Mouse (Mus musculus): ENCODE data around the gene Mapk10. TPM values are rescaled to one million over a fixed set of nuclear protein-coding genes. Genes with fewer than 3 reads are reported as not detected.
"Not testable (repeated sequence)": the region's sequence is repeated elsewhere in the genome, so short reads cannot be mapped to it uniquely, and the experiment has no call there.

Mapk10 gene
- polyA plus RNA-seq, 1 experiment from 2014 or later, result 0.38 TPM

- WGBS, result 70% methylated on average over 6 of the region's 6 CpGs
Observed at GRCm38 (mm10) chr5:102899680-102900215, 311.4 kb downstream of the Mapk10 start.

GRCm38 (mm10) chr5:102898301-102898700, 312.8 kb downstream of the Mapk10 start:
- H3K9me3 ChIP-seq (ENCODE audit: control insufficient read depth, low read length), result no peaks in the 10 kb centered on the region
- H3K4me2 ChIP-seq (replicated peaks; ENCODE audit: low read depth, low read length), result no peak overlapping the region
- WGBS, result 88% methylated on average over 4 of the region's 4 CpGs
- H3K9ac ChIP-seq (ENCODE audit: low read depth, low read length), result no peak overlapping the region
- no peaks in the 10 kb centered on the region for H3K27me3 ChIP-seq (ENCODE audit: control insufficient read depth, insufficient read depth, low read length)
- 0 out of 2 replicates have a peak, but pooled peaks cover 2% of the 10 kb centered on the region for H3K4me1 ChIP-seq (ENCODE audit: control insufficient read depth, insufficient read depth, low read length)
- H3K27ac ChIP-seq (ENCODE audit: low read depth, low read length), result no peak overlapping the region
- no peaks in the 10 kb centered on the region; the same call in 1 of the 2 replicates for H3K36me3 ChIP-seq (ENCODE audit: control insufficient read depth, insufficient read depth, low read length)
- H3K4me3 ChIP-seq (ENCODE audit: low read length), result no peak overlapping the region
- ATAC-seq (ENCODE audit: low FRiP score, low TSS enrichment), result no peak

More at GRCm38 (mm10) chr5:102899680-102900215, 311.4 kb downstream of the Mapk10 start:
- Histone ChIP-seq H3K36me3 (ENCODE audit: control insufficient read depth, insufficient read depth, low read length) (no peaks in the 10 kb centered on the region; the same call in 1 of the 2 replicates), H3K27me3 (ENCODE audit: control insufficient read depth, insufficient read depth, low read length) (no peaks in the 10 kb centered on the region), H3K4me3 (ENCODE audit: low read length) (no peak overlapping the region), H3K27ac (ENCODE audit: low read depth, low read length) (no peak overlapping the region), H3K9me3 (ENCODE audit: control insufficient read depth, low read length) (no peaks in the 10 kb centered on the region), H3K4me1 (ENCODE audit: control insufficient read depth, insufficient read depth, low read length) (0 out of 2 replicates have a peak, but pooled peaks cover 2% of the 10 kb centered on the region), H3K4me2 (replicated peaks; ENCODE audit: low read depth, low read length) (no peak overlapping the region), H3K9ac (ENCODE audit: low read depth, low read length) (no peak overlapping the region)
- no peak for ATAC-seq (ENCODE audit: low FRiP score, low TSS enrichment)

GRCm38 (mm10) chr5:102892226-102892625, 318.9 kb downstream of the Mapk10 start:
- 97% methylated on average over 11 of the region's 11 CpGs for WGBS
- Histone ChIP-seq H3K9ac (ENCODE audit: low read depth, low read length) (no peak overlapping the region), H3K27ac (ENCODE audit: low read depth, low read length) (no peak overlapping the region), H3K4me3 (ENCODE audit: low read length) (no peak overlapping the region), H3K27me3 (ENCODE audit: control insufficient read depth, insufficient read depth, low read length) (no peaks in the 10 kb centered on the region), H3K36me3 (ENCODE audit: control insufficient read depth, insufficient read depth, low read length) (peaks cover 14% of the 10 kb centered on the region), H3K4me1 (ENCODE audit: control insufficient read depth, insufficient read depth, low read length) (no peaks in the 10 kb centered on the region), H3K9me3 (ENCODE audit: control insufficient read depth, low read length) (no peaks in the 10 kb centered on the region), H3K4me2 (replicated peaks; ENCODE audit: low read depth, low read length) (no peak overlapping the region)
- no peak for ATAC-seq (ENCODE audit: low FRiP score, low TSS enrichment)

GRCm38 (mm10) chr5:102889163-102889488, 322.0 kb downstream of the Mapk10 start:
- 79% methylated on average over 2 of the region's 2 CpGs for WGBS
- Histone ChIP-seq H3K9ac (ENCODE audit: low read depth, low read length) (no peak overlapping the region), H3K4me1 (ENCODE audit: control insufficient read depth, insufficient read depth, low read length) (no peaks in the 10 kb centered on the region), H3K4me2 (replicated peaks; ENCODE audit: low read depth, low read length) (no peak overlapping the region), H3K9me3 (ENCODE audit: control insufficient read depth, low read length) (no peaks in the 10 kb centered on the region), H3K4me3 (ENCODE audit: low read length) (no peak overlapping the region), H3K27me3 (ENCODE audit: control insufficient read depth, insufficient read depth, low read length) (no peaks in the 10 kb centered on the region), H3K36me3 (ENCODE audit: control insufficient read depth, insufficient read depth, low read length) (peaks cover 14% of the 10 kb centered on the region), H3K27ac (ENCODE audit: low read depth, low read length) (no peak overlapping the region)
- ATAC-seq (ENCODE audit: low FRiP score, low TSS enrichment), result no peak

GRCm38 (mm10) chr5:102888482-102889162, 322.5 kb downstream of the Mapk10 start:
- Histone ChIP-seq H3K36me3 (ENCODE audit: control insufficient read depth, insufficient read depth, low read length) (peaks cover 14% of the 10 kb centered on the region), H3K27me3 (ENCODE audit: control insufficient read depth, insufficient read depth, low read length) (no peaks in the 10 kb centered on the region), H3K4me1 (ENCODE audit: control insufficient read depth, insufficient read depth, low read length) (no peaks in the 10 kb centered on the region), H3K9me3 (ENCODE audit: control insufficient read depth, low read length) (no peaks in the 10 kb centered on the region), H3K27ac (ENCODE audit: low read depth, low read length) (no peak overlapping the region), H3K4me2 (replicated peaks; ENCODE audit: low read depth, low read length) (no peak overlapping the region), H3K4me3 (ENCODE audit: low read length) (no peak overlapping the region), H3K9ac (ENCODE audit: low read depth, low read length) (no peak overlapping the region)
- ATAC-seq (ENCODE audit: low FRiP score, low TSS enrichment), result no peak
- 59% methylated on average over 14 of the region's 14 CpGs for WGBS

- no peaks in the 10 kb centered on the region for H3K9me3 ChIP-seq (ENCODE audit: control insufficient read depth, low read length)
- no peak overlapping the region for H3K9ac ChIP-seq (ENCODE audit: low read depth, low read length)
- WGBS, result 71% methylated on average over 16 of the region's 16 CpGs
- ATAC-seq (ENCODE audit: low FRiP score, low TSS enrichment), result no peak
- no peak overlapping the region for H3K27ac ChIP-seq (ENCODE audit: low read depth, low read length)
- no peaks in the 10 kb centered on the region for H3K27me3 ChIP-seq (ENCODE audit: control insufficient read depth, insufficient read depth, low read length)
- no peak overlapping the region for H3K4me3 ChIP-seq (ENCODE audit: low read length)
- no peaks in the 10 kb centered on the region for H3K4me1 ChIP-seq (ENCODE audit: control insufficient read depth, insufficient read depth, low read length)
- peaks cover 10% of the 10 kb centered on the region; the same call in 1 of the 2 replicates for H3K36me3 ChIP-seq (ENCODE audit: control insufficient read depth, insufficient read depth, low read length)
- H3K4me2 ChIP-seq (replicated peaks; ENCODE audit: low read depth, low read length), result no peak overlapping the region
Observed at GRCm38 (mm10) chr5:102875628-102876027, 335.5 kb downstream of the Mapk10 start.

GRCm38 (mm10) chr5:102874605-102875298, 336.4 kb downstream of the Mapk10 start:
- 48% methylated on average over 11 of the region's 11 CpGs for WGBS
- Histone ChIP-seq H3K4me2 (replicated peaks; ENCODE audit: low read depth, low read length) (no peak overlapping the region), H3K9ac (ENCODE audit: low read depth, low read length) (no peak overlapping the region)

GRCm38 (mm10) chr5:102872996-102873395, 338.1 kb downstream of the Mapk10 start:
- H3K27ac ChIP-seq (ENCODE audit: low read depth, low read length); H3K4me3 ChIP-seq (ENCODE audit: low read length); H3K27me3 ChIP-seq (ENCODE audit: control insufficient read depth, insufficient read depth, low read length); H3K4me1 ChIP-seq (ENCODE audit: control insufficient read depth, insufficient read depth, low read length); H3K9me3 ChIP-seq (ENCODE audit: control insufficient read depth, low read length); H3K9ac ChIP-seq (ENCODE audit: low read depth, low read length); H3K4me2 ChIP-seq (replicated peaks; ENCODE audit: low read depth, low read length); H3K36me3 ChIP-seq (ENCODE audit: control insufficient read depth, insufficient read depth, low read length); ATAC-seq (ENCODE audit: low FRiP score, low TSS enrichment): not testable (repeated sequence)
- WGBS, result 69% methylated on average over 9 of the region's 9 CpGs

More at GRCm38 (mm10) chr5:102874605-102875298, 336.4 kb downstream of the Mapk10 start:
- Histone ChIP-seq H3K27ac (ENCODE audit: low read depth, low read length) (no peak overlapping the region), H3K4me1 (ENCODE audit: control insufficient read depth, insufficient read depth, low read length) (no peaks in the 10 kb centered on the region), H3K27me3 (ENCODE audit: control insufficient read depth, insufficient read depth, low read length) (no peaks in the 10 kb centered on the region), H3K4me3 (ENCODE audit: low read length) (no peak overlapping the region), H3K36me3 (ENCODE audit: control insufficient read depth, insufficient read depth, low read length) (peaks cover 8% of the 10 kb centered on the region; the same call in 1 of the 2 replicates), H3K9me3 (ENCODE audit: control insufficient read depth, low read length) (no peaks in the 10 kb centered on the region)
- ATAC-seq (ENCODE audit: low FRiP score, low TSS enrichment), result peak; percentile 78

- Histone ChIP-seq H3K27ac (ENCODE audit: low read depth, low read length) (no peak overlapping the region), H3K9me3 (ENCODE audit: control insufficient read depth, low read length) (no peaks in the 10 kb centered on the region), H3K4me1 (ENCODE audit: control insufficient read depth, insufficient read depth, low read length) (no peaks in the 10 kb centered on the region), H3K4me2 (replicated peaks; ENCODE audit: low read depth, low read length) (no peak overlapping the region), H3K9ac (ENCODE audit: low read depth, low read length) (no peak overlapping the region), H3K36me3 (ENCODE audit: control insufficient read depth, insufficient read depth, low read length) (no peaks in the 10 kb centered on the region), H3K4me3 (ENCODE audit: low read length) (no peak overlapping the region), H3K27me3 (ENCODE audit: control insufficient read depth, insufficient read depth, low read length) (no peaks in the 10 kb centered on the region)
- ATAC-seq (ENCODE audit: low FRiP score, low TSS enrichment), result no peak
- WGBS, result 43% methylated on average over 5 of the region's 5 CpGs
Observed at GRCm38 (mm10) chr5:102868196-102868595, 342.9 kb downstream of the Mapk10 start.

Data from kidney, embryonic 14.5 days (tissue).